Mouse (Mus musculus): Measurements from ENCODE around the gene Clps.

Gene Clps

GRCm38 (mm10) chr17:28549111-28549510 is 11.5 kb downstream of the Clps start, which contains the start of gene Clpsl2:
TSS of gene Clpsl2 (plus strand) at chr17:28549411.
- no peak for DNase-seq

- DNase-seq: no peak
Measured at GRCm38 (mm10) chr17:28548550-28548949, 12.0 kb downstream of the Clps start.

GRCm38 (mm10) chr17:28546925-28547324 is 13.6 kb downstream of the Clps start:
- DNase-seq: no peak

- no peak for DNase-seq
Measured at GRCm38 (mm10) chr17:28537881-28538280, 22.7 kb downstream of the Clps start.

GRCm38 (mm10) chr17:28533327-28533726 is 27.2 kb downstream of the Clps start:
- no peak for DNase-seq

- DNase-seq: no peak
Measured at GRCm38 (mm10) chr17:28532557-28532956, 28.0 kb downstream of the Clps start.

GRCm38 (mm10) chr17:28531946-28532345 is 28.6 kb downstream of the Clps start:
- DNase-seq: no peak

- DNase-seq: no peak
Measured at GRCm38 (mm10) chr17:28530506-28530905, 30.1 kb downstream of the Clps start, which contains the start of gene Armc12. TSS of gene Armc12 (plus strand) at chr17:28530806.

- no peak for DNase-seq
Measured at GRCm38 (mm10) chr17:28529116-28529515, 31.4 kb downstream of the Clps start.

- peak; percentile 89 to 92 for DNase-seq
Measured at GRCm38 (mm10) chr17:28528043-28528351, 32.6 kb downstream of the Clps start.

- DNase-seq: no peak
Measured at GRCm38 (mm10) chr17:28527184-28528042, 33.2 kb downstream of the Clps start.

GRCm38 (mm10) chr17:28524831-28525430 is 35.6 kb downstream of the Clps start:
- DNase-seq: no peak

- DNase-seq: no peak
Measured at GRCm38 (mm10) chr17:28524009-28524695, 36.4 kb downstream of the Clps start.

GRCm38 (mm10) chr17:28523355-28524008 is 37.1 kb downstream of the Clps start:
- DNase-seq: no peak

GRCm38 (mm10) chr17:28522623-28523354 is 37.8 kb downstream of the Clps start:
- peak; percentile 92 to 95 for DNase-seq

- no peak for DNase-seq
Measured at GRCm38 (mm10) chr17:28521920-28522319, 38.6 kb downstream of the Clps start.

GRCm38 (mm10) chr17:28521071-28521726 is 39.4 kb downstream of the Clps start:
- DNase-seq: no peak

- DNase-seq: no peak
Measured at GRCm38 (mm10) chr17:28520561-28520960, 40.0 kb downstream of the Clps start.

GRCm38 (mm10) chr17:28519827-28520226 is 40.7 kb downstream of the Clps start:
- DNase-seq: no peak

GRCm38 (mm10) chr17:28518615-28519071 is 41.9 kb downstream of the Clps start:
- no peak for DNase-seq

- DNase-seq: peak; percentile 88 to 91
Measured at GRCm38 (mm10) chr17:28517956-28518614, 42.5 kb downstream of the Clps start.

All from cerebellum, postnatal 25 days (tissue).